Mouse (Mus musculus) adrenal gland, adult 18-20 months (tissue): ENCODE data around the gene Vkorc1l1. TPM values are rescaled to one million over a fixed set of nuclear protein-coding genes. Genes with fewer than 3 reads are reported as not detected.
"Not testable (repeated sequence)": the region's sequence is repeated elsewhere in the genome, so short reads cannot be mapped to it uniquely, and the experiment has no call there.

Experiments
- DNase-seq, 2 experiments: peaks; one replicate each; pipeline ENCODE4 v3.0.0; 2021 to 2022; ENCODE audit warnings: low spot score in 2 of 2
- long read RNA-seq, 2 experiments: library from polyadenylated mRNA; stranded (forward); transcript quantifications; one replicate each; pipeline ENCODE4 v2.0.0; 2021
- total RNA-seq, 2 experiments: library from RNA; stranded (reverse); gene quantifications; 1 replicate in 1 of 2; 2 replicates in 1 of 2; pipeline ENCODE4 v1.2.3; 2021

The Vkorc1l1 gene
- total RNA-seq: 10 to 100 TPM; 27.7 to 33.9 TPM
- long read RNA-seq, experiment 1, full-length matches to known transcripts: 49 of 49 reads
- long read RNA-seq, experiment 1, partial matches to known transcripts: 0 of 49 reads
- long read RNA-seq, experiment 1, other reads (novel, unspliced or antisense): 0 of 49 reads
- long read RNA-seq, experiment 2, full-length matches to known transcripts: 55 of 58 reads
- long read RNA-seq, experiment 2, partial matches to known transcripts: 0 of 58 reads
- long read RNA-seq, experiment 2, other reads (novel, unspliced or antisense): 3 of 58 reads

DNA sequence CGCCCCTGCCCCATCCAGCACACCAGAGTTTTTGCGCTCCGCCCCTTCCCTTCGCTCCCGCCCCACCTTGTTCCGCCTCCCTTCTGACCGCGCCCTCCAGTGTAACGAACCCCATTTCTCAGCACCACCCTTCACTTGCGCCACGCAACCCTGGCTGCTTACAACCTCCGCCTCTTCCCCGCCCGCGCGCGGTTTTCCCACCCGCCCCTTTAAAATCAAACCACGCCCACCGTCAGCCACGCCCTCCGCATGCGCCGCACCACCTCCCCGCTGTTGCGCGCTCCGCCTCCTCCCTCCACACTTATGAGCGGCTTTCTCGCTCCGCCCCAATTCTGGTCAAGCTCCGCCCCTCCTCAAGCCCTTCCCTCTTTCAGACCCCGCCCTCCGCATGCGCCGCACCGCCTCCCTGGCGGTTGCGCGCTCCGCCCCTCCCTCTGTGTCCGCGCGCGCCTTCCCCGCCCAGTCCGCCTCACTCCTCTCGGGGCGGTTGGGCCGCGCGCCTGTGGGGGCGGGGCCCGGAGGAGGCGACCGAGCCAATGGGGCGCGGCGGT lies at the start of gene Vkorc1l1:
Gene Vkorc1l1, plus strand, starts transcription at position 476 of the 551 bp plus-strand sequence.
- peak; percentile 98 for DNase-seq

GRCm38 (mm10) chr5:129895198-129896088 lies 46.3 kb upstream of the Vkorc1l1 start, which contains the start of gene Zbed5:
Gene Zbed5 (plus strand): TSS chr5:129895723.
- peak; percentile 74 to 80 for DNase-seq

DNA sequence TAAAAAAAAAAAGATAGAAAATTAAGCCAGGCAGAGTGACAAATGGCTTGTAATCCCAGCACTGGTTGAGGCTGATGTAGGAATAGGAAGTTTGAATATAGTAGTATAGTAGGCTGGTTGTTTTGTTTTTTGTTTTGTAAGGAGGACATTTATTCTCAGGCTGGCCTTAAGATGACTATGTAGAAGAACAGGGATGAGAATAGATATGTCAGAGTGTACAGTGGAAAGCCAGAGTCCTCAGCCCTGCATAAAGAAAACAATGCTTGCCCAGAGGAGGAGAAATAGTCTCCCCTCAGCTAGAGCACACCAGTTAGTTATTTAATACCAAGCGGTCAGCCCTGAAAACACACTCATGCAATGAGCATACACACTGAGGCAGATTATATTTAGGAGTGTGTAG lies 43.3 kb upstream of the Vkorc1l1 start, which contains the start of gene Phkg1:
Gene Phkg1, minus strand, starts transcription at position 101 of the 400 bp plus-strand sequence.
- DNase-seq: no peak

DNA sequence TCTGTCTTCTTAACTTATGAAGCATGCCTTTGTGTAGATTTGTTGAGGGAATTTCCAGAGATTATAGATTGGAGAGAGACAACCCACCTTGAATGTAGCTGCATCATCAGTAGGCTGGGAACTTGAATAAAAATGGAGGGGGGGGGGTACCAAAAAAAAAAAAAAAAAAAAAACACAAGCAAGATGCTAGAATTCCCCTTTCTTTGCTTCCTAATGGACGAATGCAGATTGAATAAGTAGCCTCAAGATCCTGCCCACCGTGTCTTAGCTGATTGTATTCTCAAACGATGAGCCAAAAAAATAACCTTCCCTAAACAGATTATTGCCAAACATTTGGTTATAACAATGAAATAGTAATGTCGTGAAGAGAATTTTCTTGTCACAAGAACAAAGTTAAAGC lies 34.0 kb upstream of the Vkorc1l1 start:
- no peak for DNase-seq

DNA sequence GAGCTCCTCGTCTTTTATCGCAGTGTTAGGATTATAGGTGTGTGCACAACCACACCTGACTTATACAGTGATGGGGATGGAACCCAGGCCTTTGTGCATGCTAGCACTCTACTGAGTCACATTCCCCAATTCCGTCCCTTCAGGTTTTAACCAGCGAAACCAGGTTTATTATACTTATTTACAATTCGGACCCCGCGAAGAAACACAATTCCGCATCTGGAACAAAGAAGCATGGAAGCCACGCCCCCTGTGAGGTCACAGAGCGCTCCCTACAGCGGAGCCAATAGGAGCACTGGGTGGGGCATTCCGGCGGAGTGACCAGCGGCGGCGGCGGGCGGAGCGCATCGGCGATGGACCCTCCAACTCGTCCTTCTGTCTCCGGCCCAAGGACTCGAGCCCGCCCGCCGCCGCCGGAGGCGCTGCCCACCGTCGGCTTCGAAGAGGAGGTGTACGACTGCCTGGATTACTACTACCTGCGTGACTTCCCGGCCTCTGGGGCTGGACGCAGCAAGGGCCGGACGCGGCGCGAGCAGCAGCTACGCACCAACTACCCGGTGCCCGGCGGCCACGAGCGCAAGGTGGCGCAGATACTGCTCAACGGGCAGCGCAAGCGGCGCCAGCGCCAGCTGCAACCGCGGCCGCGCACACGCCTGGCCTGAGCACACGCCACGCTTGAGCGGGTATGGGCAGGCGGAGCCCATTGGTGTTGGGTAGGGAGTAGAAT lies 33.4 kb upstream of the Vkorc1l1 start, which contains the start of gene Nupr1l:
Gene Nupr1l, plus strand, starts transcription at position 299 of the 724 bp plus-strand sequence.
- DNase-seq: peak; percentile 87 to 90

DNA sequence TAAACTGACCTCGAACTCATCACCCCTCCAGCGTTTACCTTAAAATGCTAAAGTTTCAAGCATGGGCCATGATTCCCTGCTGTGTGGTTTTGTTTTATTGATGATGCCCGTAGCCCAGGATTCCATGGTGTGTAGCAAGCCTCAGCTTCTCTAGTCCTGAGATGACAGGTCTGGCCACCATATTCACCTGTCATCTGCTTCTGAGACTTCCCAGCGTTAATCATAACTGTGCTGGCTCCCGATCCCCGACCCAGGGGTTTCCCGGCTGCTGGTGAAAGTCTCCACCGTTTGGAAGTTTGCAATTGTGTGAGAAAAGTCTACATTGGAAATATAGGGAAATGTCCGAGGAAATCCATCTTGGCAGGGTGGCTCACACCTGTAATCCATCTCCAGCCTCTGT lies 32.6 kb upstream of the Vkorc1l1 start:
- DNase-seq: no peak

- no peak for DNase-seq
Observed at GRCm38 (mm10) chr5:129909591-129909990, 32.2 kb upstream of the Vkorc1l1 start.

- peak in 1 of 2 experiments; percentile 17 for DNase-seq
Observed at GRCm38 (mm10) chr5:129914024-129914423, 27.7 kb upstream of the Vkorc1l1 start.

GRCm38 (mm10) chr5:129915491-129915890 lies 26.3 kb upstream of the Vkorc1l1 start:
- not testable (repeated sequence) for DNase-seq

DNA sequence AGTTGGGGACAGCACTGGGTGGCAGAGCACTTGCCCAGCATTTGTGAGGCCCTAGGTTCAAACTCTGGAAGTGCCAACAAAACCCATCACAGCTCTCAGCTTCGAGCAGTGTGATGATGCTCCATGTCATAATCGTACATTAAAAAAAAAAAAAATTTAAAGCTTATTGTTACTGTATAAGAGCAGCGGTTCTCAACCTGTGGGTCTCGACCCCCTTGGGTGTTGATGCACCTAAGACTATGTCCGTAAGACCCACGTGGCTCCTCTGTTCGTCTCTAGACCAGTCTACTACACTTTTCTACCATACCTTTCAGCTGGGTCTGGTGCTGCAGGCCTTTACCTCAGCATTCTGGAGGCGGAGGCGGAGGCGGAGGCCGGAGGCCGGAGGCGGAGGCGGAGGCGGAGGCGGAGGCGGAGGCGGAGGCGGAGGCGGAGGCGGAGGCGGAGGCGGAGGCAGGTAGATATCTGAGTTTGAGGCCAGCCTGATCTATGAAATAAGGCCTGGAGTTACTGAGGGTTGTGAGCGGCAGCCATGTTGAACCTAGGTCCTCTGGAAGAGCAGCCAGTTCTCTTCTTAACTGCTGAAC lies 23.6 kb upstream of the Vkorc1l1 start:
- DNase-seq: no peak

GRCm38 (mm10) chr5:129918752-129919151 lies 23.0 kb upstream of the Vkorc1l1 start:
- DNase-seq: no peak

- DNase-seq: peak in 1 of 2 experiments; percentile 7
Observed at GRCm38 (mm10) chr5:129919320-129919719, 22.4 kb upstream of the Vkorc1l1 start.

GRCm38 (mm10) chr5:129921972-129922371 lies 19.8 kb upstream of the Vkorc1l1 start:
- no peak for DNase-seq

GRCm38 (mm10) chr5:129924820-129925452 lies 16.8 kb upstream of the Vkorc1l1 start:
- DNase-seq: no peak

- no peak for DNase-seq
Observed at GRCm38 (mm10) chr5:129925933-129926332, 15.8 kb upstream of the Vkorc1l1 start.

DNA sequence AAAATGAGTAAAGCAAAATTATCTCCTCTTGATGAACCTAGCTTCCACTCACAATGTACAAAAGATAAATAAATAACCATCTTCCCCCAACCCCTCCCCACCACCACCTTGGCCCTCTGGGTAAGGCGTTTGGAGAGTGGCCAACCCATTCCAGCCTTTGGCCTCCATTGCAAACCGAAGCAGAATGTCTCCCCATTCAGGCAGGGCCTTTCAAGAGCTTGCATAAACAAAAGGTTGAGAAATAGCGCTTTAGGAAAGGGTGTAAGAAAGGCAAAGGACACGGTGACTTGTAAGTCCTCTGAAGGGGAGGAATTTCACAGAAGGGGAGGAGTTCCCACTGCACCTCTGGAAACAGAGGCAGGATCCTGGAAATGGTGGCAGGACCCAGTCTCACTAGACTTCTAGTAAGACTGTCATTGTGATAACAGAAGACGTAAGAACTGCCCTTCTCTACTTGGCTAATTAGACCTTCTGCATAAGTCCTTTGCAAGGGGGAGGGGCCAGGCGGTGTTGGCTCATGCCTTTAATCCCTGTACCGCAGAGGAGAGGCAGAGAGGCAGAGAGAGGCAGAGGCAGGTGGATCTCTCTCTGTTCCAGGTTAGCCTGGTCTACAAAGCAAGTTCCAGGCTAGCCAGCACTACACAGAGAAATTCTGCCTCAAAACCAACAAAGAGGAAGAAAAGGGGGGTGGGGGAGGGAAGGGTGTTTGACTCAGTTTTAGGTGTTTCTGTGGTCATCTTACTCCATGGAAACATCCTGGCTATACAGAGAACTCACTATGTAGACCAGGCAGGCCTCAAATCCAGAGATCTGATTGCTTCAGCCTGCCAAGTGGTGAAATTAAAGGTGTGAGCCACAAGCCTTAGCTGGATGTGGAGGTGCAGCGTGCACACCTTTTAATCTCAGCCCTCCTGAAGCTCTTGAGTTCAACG lies 11.6 kb upstream of the Vkorc1l1 start:
- no peak for DNase-seq

DNA sequence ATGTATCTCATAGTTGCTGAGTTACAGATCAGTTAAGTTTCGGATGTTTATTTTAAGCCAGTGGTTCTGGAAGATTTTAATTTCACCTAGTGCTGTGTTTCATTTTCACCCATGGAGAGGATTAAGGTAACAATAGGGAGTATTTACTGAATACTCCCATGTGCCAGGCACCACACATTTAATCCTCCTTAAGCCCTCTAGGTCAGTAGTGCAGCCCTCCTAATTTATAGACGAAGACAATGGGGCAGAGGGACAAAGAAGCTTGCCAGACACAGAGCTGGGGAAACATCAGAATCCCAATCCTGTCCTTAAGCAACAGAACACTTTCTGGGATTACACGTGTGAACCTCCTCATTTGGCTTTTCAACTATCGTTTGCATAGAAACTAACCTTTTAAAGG lies 4.8 kb upstream of the Vkorc1l1 start:
- no peak for DNase-seq

DNA sequence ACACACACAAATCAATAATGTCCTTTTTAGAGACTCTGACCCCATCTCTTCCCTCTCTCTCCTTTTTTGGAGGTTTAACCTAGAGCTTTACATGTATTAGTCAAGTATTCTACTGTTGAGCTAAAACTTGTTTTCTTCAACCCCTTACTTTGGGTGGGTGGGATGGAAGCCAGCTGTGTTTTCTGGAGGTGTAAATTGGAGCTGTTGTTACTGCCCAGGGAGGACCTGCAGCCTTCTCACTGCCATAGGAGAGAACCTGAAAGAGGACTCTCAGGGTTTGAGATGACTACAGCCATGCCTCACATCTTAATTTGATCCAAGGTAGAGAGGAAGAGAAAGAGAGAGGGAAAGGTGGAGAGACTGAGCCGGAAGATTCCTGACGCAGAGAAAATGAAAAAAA lies 1.5 kb upstream of the Vkorc1l1 start:
- DNase-seq: no peak
